ENCODE assay signal across 11 mouse cellular contexts in genomic region chr6:8996301-8996943, GRCm38 (mm10). TPM values are rescaled to one million over a fixed set of nuclear protein-coding genes. Genes with fewer than 3 reads are reported as not detected.
A peak's percentile ranks its signal among the peaks of the same experiment; 100 is the strongest.
DNase-seq lines count a peak whose midpoint lies in the region; ATAC-seq lines count a peak whose summit lies in the region.
"Had no signal": no experiment of that assay in that cellular context is flagged by ENCODE, and none has a peak within 500 bp of the region (broad histone marks: within the 10 kb centered on the region; RNA-seq: fewer than 3 reads in every experiment).

No protein-coding gene starts in this region.

- H3K4me3 ChIP-seq in neural tube, embryonic 15.5 days (replicated peaks), result no peak overlapping the region
- H3K4me3 ChIP-seq: heart, embryonic 13.5 days had no signal

- H3K9ac ChIP-seq in neural tube, embryonic 15.5 days (replicated peaks), result no peak overlapping the region
- H3K9ac ChIP-seq: heart, embryonic 13.5 days had no signal

- no peak; the same call in 1 of the 2 replicates for ATAC-seq in neural tube, embryonic 15.5 days (ENCODE audit: low FRiP score)

- 0 out of 2 replicates have a peak, but pooled peaks cover 2% of the 10 kb centered on the region for H3K36me3 ChIP-seq in neural tube, embryonic 15.5 days
- H3K36me3 ChIP-seq: heart, embryonic 13.5 days had no signal

- DNase-seq in cerebellum, postnatal 10 days, result peak; percentile 78
- DNase-seq in cerebellum, adult 11 months, result no peak
- peak; percentile 5 for DNase-seq in right cerebral cortex, postnatal 25 days
- no peak for DNase-seq in right cerebral cortex, adult 2 months (ENCODE audit: low spot score in 2 of 2)
- DNase-seq in kidney, postnatal 36 days, result peak; percentile 2
- DNase-seq in retina, embryonic 14.5 days (ENCODE audit: low spot score), result no peak
- DNase-seq in retina, postnatal 1 day, result no peak

- 58% methylated on average over 12 of the region's 12 CpGs for WGBS in neural tube, embryonic 15.5 days

- H3K4me1 ChIP-seq in neural tube, embryonic 15.5 days, result peaks cover 4% of the 10 kb centered on the region; the same call in 1 of the 2 replicates
- H3K4me1 ChIP-seq: heart, embryonic 13.5 days had no signal

- H3K9me3 ChIP-seq in neural tube, embryonic 15.5 days (replicated peaks), result no peaks in the 10 kb centered on the region
- H3K9me3 ChIP-seq: heart, embryonic 13.5 days had no signal

- H3K27ac ChIP-seq in neural tube, embryonic 15.5 days (replicated peaks), result no peak overlapping the region
- H3K27ac ChIP-seq: heart, embryonic 13.5 days had no signal

- H3K27me3 ChIP-seq in neural tube, embryonic 15.5 days (replicated peaks), result no peaks in the 10 kb centered on the region
- H3K27me3 ChIP-seq: heart, embryonic 13.5 days had no signal

- H3K4me2 ChIP-seq in neural tube, embryonic 15.5 days, result no peak overlapping the region
- H3K4me2 ChIP-seq: heart, embryonic 13.5 days had no signal

RNA-seq across cellular contexts. Expression of gene Nxph1, which starts 48.2 kb away (rescaled TPM):
- 80.9 and 110 TPM in 2 replicates for polyA plus RNA-seq in neural tube, embryonic 15.5 days (2015; fragmentation: Nextera tagmentation; extraction: Ambion mirVana)
- polyA plus RNA-seq: C2C12; liver, embryonic 16.5 days had no signal

Comparison
In these comparisons a context has a peak if more than half of its experiments do, and no peak if none do; other contexts are left out.
1. DNase-seq: peak in cerebellum, postnatal 10 days (2 of 2), right cerebral cortex, postnatal 25 days (single experiment) and kidney, postnatal 36 days (2 of 2); none in cerebellum, adult 11 months (single experiment), right cerebral cortex, adult 2 months (0 of 2), retina, embryonic 14.5 days (single experiment) and retina, postnatal 1 day (single experiment).